Mouse (Mus musculus) heart, adult 8-10 months (tissue): ENCODE measurements at regions not wholly inside any gene's neighbourhood (a gene's known extent, or its start where the extent isn't known, plus 50 kb on each side); places are given as distances from the start of the nearest gene placed in this dataset.

Source experiments
- DNase-seq: peaks from one replicate; pipeline ENCODE4 v3.0.0; 2022; ENCODE audit warnings: low spot score

- no peak for DNase-seq
Measured at GRCm38 (mm10) chr7:129918240-129919200, 326.9 kb downstream of the Wdr11 start.

- no peak for DNase-seq
Measured at GRCm38 (mm10) chr7:129922291-129922690, 330.6 kb downstream of the Wdr11 start.

GRCm38 (mm10) chr7:129936731-129937130 is 345.1 kb downstream of the Wdr11 start:
- no peak for DNase-seq

- no peak for DNase-seq
Measured at GRCm38 (mm10) chr7:129937715-129938114, 346.1 kb downstream of the Wdr11 start.

- DNase-seq, result no peak
Measured at GRCm38 (mm10) chr7:129938141-129938540, 346.5 kb downstream of the Wdr11 start.

GRCm38 (mm10) chr7:129939266-129939665 is 347.6 kb downstream of the Wdr11 start:
- DNase-seq, result no peak

- DNase-seq, result no peak
Measured at GRCm38 (mm10) chr7:129941311-129942029, 349.8 kb downstream of the Wdr11 start.

- DNase-seq, result no peak
Measured at GRCm38 (mm10) chr7:129948613-129949110, 357.0 kb downstream of the Wdr11 start.

- no peak for DNase-seq
Measured at GRCm38 (mm10) chr7:129950456-129950855, 358.8 kb downstream of the Wdr11 start.

GRCm38 (mm10) chr7:129958379-129958778 is 366.7 kb downstream of the Wdr11 start:
- DNase-seq, result no peak

- no peak for DNase-seq
Measured at GRCm38 (mm10) chr7:129962575-129962974, 370.9 kb downstream of the Wdr11 start.

GRCm38 (mm10) chr7:129964192-129964591 is 372.5 kb downstream of the Wdr11 start:
- no peak for DNase-seq

GRCm38 (mm10) chr7:129965281-129966051 is 373.8 kb downstream of the Wdr11 start:
- no peak for DNase-seq

- no peak for DNase-seq
Measured at GRCm38 (mm10) chr7:129966771-129967170, 375.1 kb downstream of the Wdr11 start.

GRCm38 (mm10) chr7:129970201-129970600 is 378.5 kb downstream of the Wdr11 start:
- no peak for DNase-seq

- DNase-seq, result no peak
Measured at GRCm38 (mm10) chr7:129974206-129974605, 382.5 kb downstream of the Wdr11 start.

- no peak for DNase-seq
Measured at GRCm38 (mm10) chr7:129974837-129975236, 383.2 kb downstream of the Wdr11 start.

- no peak for DNase-seq
Measured at GRCm38 (mm10) chr7:129975781-129976514, 384.3 kb downstream of the Wdr11 start.

GRCm38 (mm10) chr7:129978576-129978975 is 386.9 kb downstream of the Wdr11 start:
- DNase-seq, result no peak

GRCm38 (mm10) chr7:129979337-129979736 is 387.7 kb downstream of the Wdr11 start:
- no peak for DNase-seq

- DNase-seq, result no peak
Measured at GRCm38 (mm10) chr7:129980501-129980900, 388.8 kb downstream of the Wdr11 start.
